Mouse (Mus musculus): ENCODE data around the gene Snap47.

- no peak for TF ChIP-seq POLR2A (IDR thresholded peaks at IDR 0.05; ENCODE audit: borderline replicate concordance, insufficient read depth, low read length)
- no peak for TF ChIP-seq CTCF (IDR thresholded peaks at IDR 0.05; ENCODE audit: borderline replicate concordance, insufficient read depth, low read depth, low read length)
These were observed 86.6 kb downstream of the Snap47 start for GRCm38 (mm10) chr11:59364417-59364816.
